21 mouse cellular contexts compared by ENCODE assay signal in genomic region chr19:28646286-28646685, GRCm38 (mm10). TPM values are rescaled to one million over a fixed set of nuclear protein-coding genes. Genes with fewer than 3 reads are reported as not detected.
A peak's percentile ranks its signal among the peaks of the same experiment; 100 is the strongest.
DNase-seq lines count a peak whose midpoint lies in the region; ATAC-seq lines count a peak whose summit lies in the region.
"Had no signal": no experiment of that assay in that cellular context is flagged by ENCODE, and none has a peak within 500 bp of the region (broad histone marks: within the 10 kb centered on the region; RNA-seq: fewer than 3 reads in every experiment).

No protein-coding gene starts in this region.

- DNase-seq in kidney, postnatal 10 days, result peak; percentile 45
- DNase-seq in 3T3-L1 (ENCODE audit: low read depth, low spot score), result peak; percentile 94
- DNase-seq in Muller cell, postnatal 12 days (ENCODE audit: inconsistent ontology term), result peak; percentile 90
- DNase-seq in mesoderm, embryonic 11.5 days (ENCODE audit: low read depth, low spot score), result peak; percentile 55
- DNase-seq in midbrain, embryonic 11.5 days (ENCODE audit: low spot score, missing footprints), result no peak
- DNase-seq in cerebellum, postnatal 14 days, result no peak
- DNase-seq: adrenal gland, postnatal 10 days; cerebellum, adult 9-10 months; layer of hippocampus, postnatal 36 days; liver, embryonic 13.5 days; retina, postnatal 1 day had no signal

- H3K36me3 ChIP-seq in kidney, embryonic 14.5 days (ENCODE audit: control insufficient read depth, insufficient read depth, low read length), result no peaks in the 10 kb centered on the region
- no peaks in the 10 kb centered on the region for H3K36me3 ChIP-seq in midbrain, embryonic 11.5 days (ENCODE audit: control insufficient read depth, insufficient read depth, low read length)
- H3K36me3 ChIP-seq: embryonic facial prominence, embryonic 15.5 days; forebrain, embryonic 10.5 days; heart, embryonic 13.5 days; hindbrain, embryonic 13.5 days; limb, embryonic 13.5 days; liver, embryonic 13.5 days; stomach, embryonic 15.5 days had no signal

- 56% methylated on average over 4 of the region's 4 CpGs for WGBS in kidney, embryonic 14.5 days
- 54% methylated on average over 4 of the region's 4 CpGs for WGBS in midbrain, embryonic 11.5 days

- 0 out of 2 replicates have a peak, but pooled peaks cover 4% of the 10 kb centered on the region for H3K4me1 ChIP-seq in kidney, embryonic 14.5 days (ENCODE audit: control insufficient read depth, insufficient read depth, low read length)
- H3K4me1 ChIP-seq in midbrain, embryonic 11.5 days (ENCODE audit: control insufficient read depth, insufficient read depth, low read length), result no peaks in the 10 kb centered on the region
- H3K4me1 ChIP-seq: hindbrain, embryonic 13.5 days; liver, embryonic 13.5 days; megakaryocyte, embryonic 14.5 days; stomach, embryonic 15.5 days had no signal

- H3K4me2 ChIP-seq in kidney, embryonic 14.5 days (replicated peaks; ENCODE audit: low read depth, low read length), result no peak overlapping the region
- H3K4me2 ChIP-seq in midbrain, embryonic 11.5 days, result no peak overlapping the region
- H3K4me2 ChIP-seq: embryonic facial prominence, embryonic 15.5 days; heart, embryonic 13.5 days; hindbrain, embryonic 13.5 days; limb, embryonic 13.5 days; liver, embryonic 13.5 days; stomach, embryonic 15.5 days had no signal

- no peak overlapping the region for H3K4me3 ChIP-seq in kidney, embryonic 14.5 days (ENCODE audit: low read length)
- no peak overlapping the region for H3K4me3 ChIP-seq in midbrain, embryonic 11.5 days (ENCODE audit: low read depth, low read length)
- H3K4me3 ChIP-seq: embryonic facial prominence, embryonic 15.5 days; forebrain, embryonic 10.5 days; heart, embryonic 13.5 days; hindbrain, embryonic 13.5 days; limb, embryonic 13.5 days; liver, embryonic 13.5 days; megakaryocyte, embryonic 14.5 days; stomach, embryonic 15.5 days had no signal

- no peak for ATAC-seq in kidney, embryonic 14.5 days (ENCODE audit: low FRiP score, low TSS enrichment)
- no peak for ATAC-seq in midbrain, embryonic 11.5 days (ENCODE audit: low FRiP score)
- ATAC-seq: inflammation-experienced regulatory T-cells, adult 6 months; midbrain, embryonic 16.5 days had no signal

- no peaks in the 10 kb centered on the region for H3K27me3 ChIP-seq in kidney, embryonic 14.5 days (ENCODE audit: control insufficient read depth, insufficient read depth, low read length)
- no peaks in the 10 kb centered on the region for H3K27me3 ChIP-seq in midbrain, embryonic 11.5 days (ENCODE audit: control insufficient read depth, insufficient read depth, low read length)
- H3K27me3 ChIP-seq: embryonic facial prominence, embryonic 15.5 days; heart, embryonic 13.5 days; hindbrain, embryonic 13.5 days; limb, embryonic 13.5 days; liver, embryonic 13.5 days; stomach, embryonic 15.5 days had no signal

- no peaks in the 10 kb centered on the region for H3K9me3 ChIP-seq in kidney, embryonic 14.5 days (ENCODE audit: control insufficient read depth, low read length)
- no peaks in the 10 kb centered on the region for H3K9me3 ChIP-seq in midbrain, embryonic 11.5 days (ENCODE audit: control insufficient read depth, low read length)
- H3K9me3 ChIP-seq: embryonic facial prominence, embryonic 15.5 days; forebrain, embryonic 10.5 days; heart, embryonic 13.5 days; hindbrain, embryonic 13.5 days; limb, embryonic 13.5 days; liver, embryonic 13.5 days; stomach, embryonic 15.5 days had no signal

- no peak overlapping the region for H3K27ac ChIP-seq in kidney, embryonic 14.5 days (ENCODE audit: low read depth, low read length)
- no peak overlapping the region for H3K27ac ChIP-seq in midbrain, embryonic 11.5 days (ENCODE audit: low read depth, low read length)
- H3K27ac ChIP-seq: embryonic facial prominence, embryonic 15.5 days; forebrain, embryonic 10.5 days; heart, embryonic 13.5 days; hindbrain, embryonic 13.5 days; limb, embryonic 13.5 days; liver, embryonic 13.5 days; stomach, embryonic 15.5 days had no signal

- H3K9ac ChIP-seq in kidney, embryonic 14.5 days (ENCODE audit: low read depth, low read length), result no peak overlapping the region
- H3K9ac ChIP-seq in midbrain, embryonic 11.5 days (ENCODE audit: low read length), result no peak overlapping the region
- H3K9ac ChIP-seq: embryonic facial prominence, embryonic 15.5 days; heart, embryonic 13.5 days; hindbrain, embryonic 13.5 days; limb, embryonic 13.5 days; liver, embryonic 13.5 days; stomach, embryonic 15.5 days had no signal

RNA-seq across cellular contexts. Expression of gene Glis3, which starts 33.6 kb away (rescaled TPM):
- 7.1 and 7.9 TPM in 2 replicates for polyA plus RNA-seq in kidney, embryonic 14.5 days (2014; fragmentation: Nextera tagmentation; extraction: Ambion mirVana)
- 1.7 and 1.9 TPM in 2 replicates for polyA plus RNA-seq in midbrain, embryonic 11.5 days (2014; fragmentation: Nextera tagmentation; extraction: Ambion mirVana)

Comparison
In these comparisons a context has a peak if more than half of its experiments do, and no peak if none do; other contexts are left out.
1. DNase-seq: peak in kidney, postnatal 10 days (single experiment), 3T3-L1 (single experiment), Muller cell, postnatal 12 days (single experiment) and mesoderm, embryonic 11.5 days (single experiment); none in midbrain, embryonic 11.5 days (single experiment) and cerebellum, postnatal 14 days (0 of 2).